Mouse (Mus musculus): Measurements from ENCODE around the gene Fam19a1.

Fam19a1 gene

DNA sequence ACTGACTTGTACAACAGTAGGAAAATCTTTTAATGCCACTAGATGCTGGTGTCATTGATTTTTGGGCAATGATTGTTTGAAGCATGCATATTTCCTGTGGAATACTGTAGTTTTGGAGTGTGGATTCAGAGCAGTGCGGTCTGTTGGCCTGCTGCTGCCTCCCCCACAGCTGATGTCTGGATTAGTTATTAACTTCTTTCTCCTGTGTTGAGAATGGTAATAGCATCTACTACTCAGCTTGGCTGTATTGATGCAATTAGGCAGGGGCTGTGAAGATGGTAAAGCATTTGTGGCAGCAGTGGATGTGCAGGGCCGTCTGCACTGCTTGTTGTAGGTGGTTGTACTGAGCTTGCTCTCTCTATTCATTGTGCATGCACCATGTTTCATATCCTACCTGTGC, 326.5 kb downstream of the Fam19a1 start:
- no peak for DNase-seq

DNA sequence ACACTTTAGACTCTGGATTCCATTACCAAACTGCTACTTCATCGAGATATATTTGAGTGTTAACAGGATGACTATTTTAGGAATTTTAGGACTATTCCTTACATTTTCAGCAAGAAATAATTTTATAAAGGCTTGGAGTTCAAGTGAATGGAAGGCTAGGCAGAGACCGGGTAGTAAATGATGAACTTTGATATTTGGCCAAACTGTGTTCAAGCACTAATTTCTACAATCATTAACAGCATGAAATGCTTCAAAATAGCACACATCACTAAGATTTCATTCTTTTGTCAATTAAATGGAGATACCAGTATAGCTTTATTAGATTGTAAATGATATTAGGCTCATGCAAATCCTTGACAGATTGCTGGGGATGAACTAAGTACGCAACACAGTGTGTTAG, 329.0 kb downstream of the Fam19a1 start:
- no peak for DNase-seq

DNA sequence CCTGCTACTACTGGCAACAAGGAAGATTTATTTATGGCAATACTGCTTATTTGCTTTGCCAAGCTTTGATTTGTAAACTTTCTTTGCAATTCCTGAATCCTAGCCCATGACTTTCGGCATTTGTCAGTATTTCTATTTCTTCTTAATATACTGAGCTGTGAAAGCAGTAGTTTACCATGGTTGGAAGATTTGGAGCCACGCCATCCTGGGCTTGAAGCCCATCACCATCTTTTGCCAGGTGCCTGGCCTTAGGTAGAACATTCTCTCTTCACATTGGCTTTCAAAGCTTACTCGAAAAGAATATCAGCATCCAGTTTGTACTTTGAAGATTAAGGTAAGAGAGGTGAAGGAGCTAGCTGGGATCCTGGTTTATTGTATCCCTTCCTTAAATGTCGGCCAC, 334.5 kb downstream of the Fam19a1 start:
- peak; percentile 85 to 89 for DNase-seq

- DNase-seq: no peak
Measured at GRCm38 (mm10) chr6:96456266-96456665, 343.3 kb downstream of the Fam19a1 start.

- peak; percentile 3 to 7 for DNase-seq
Measured at GRCm38 (mm10) chr6:96457590-96458259, 344.8 kb downstream of the Fam19a1 start.

DNA sequence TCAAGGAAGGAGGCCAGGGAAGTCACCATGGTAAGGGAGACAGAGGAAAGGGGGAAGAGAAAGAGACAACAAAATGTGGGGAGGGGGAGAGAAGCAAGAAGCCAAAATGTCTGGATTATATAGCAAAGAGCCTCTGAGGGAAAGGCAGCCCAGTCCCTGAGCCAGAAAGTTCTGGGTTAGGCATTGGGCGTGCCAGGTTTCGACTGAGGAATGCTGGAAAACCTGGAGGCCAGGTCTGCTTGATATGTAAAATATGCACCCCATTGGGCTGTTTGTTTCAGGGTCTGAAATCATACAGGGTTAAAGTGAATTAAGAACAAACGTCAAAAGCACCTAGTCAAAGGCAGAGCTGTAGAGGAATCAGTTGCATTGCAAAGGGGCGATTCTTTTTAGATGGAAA, 346.1 kb downstream of the Fam19a1 start:
- no peak for DNase-seq

DNA sequence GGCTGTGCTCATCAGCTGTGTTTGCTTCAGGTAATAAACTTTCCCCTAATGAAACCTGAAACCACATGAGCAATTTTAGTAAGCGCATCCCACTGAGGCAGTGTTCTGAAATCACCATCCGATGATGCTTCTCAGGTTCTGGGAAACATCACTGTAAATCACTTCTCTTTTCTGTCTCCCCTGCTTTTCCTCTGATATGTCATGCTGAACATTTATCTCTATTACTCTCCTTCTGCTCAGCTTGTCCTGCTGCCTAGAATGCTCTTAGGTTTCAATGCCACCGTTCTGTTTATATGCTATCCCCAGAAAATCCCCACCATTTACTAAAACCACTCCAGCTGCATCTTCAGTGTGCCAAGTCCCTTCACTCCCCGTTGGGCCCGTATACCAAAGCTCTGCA, 386.5 kb downstream of the Fam19a1 start:
- no peak for DNase-seq

DNA sequence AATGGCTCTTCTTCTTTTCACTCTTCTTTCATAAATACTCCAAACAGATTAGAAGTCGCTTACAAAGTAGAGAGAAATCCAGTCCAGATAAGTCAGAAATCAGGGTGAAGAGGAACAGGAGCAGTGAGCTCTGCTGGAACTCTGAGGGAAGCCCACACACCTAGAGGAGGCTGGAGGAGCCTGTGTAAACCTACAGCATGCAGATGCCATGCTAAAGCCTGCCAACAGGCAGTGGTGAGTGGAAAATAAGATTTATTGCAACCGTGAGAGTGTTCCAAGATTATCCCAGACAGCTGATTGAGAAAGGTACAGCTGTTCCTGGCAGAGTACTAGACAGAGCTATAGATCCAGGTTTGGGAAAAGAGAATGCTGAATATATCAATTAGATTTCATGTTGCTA, 428.6 kb downstream of the Fam19a1 start:
- DNase-seq: no peak

DNA sequence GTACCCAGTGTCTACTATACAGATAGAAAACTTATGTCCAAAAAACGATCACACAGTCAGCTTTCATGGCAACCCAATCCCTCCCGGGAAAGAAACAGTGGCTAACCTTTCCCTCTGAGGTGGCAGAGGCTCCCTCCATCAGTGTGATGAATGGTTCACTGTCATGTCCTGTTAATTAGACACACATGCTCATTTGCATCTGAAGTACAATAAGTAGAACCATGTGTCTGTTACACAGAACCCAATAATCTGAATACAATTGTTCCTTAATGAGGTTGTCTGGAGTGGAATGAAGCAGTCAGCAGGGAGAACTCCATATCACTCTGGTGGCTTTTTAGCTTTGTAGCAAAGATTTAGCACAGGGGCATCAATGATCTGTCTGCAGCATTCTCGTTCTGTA, 431.9 kb downstream of the Fam19a1 start:
- no peak for DNase-seq

- no peak for DNase-seq
Measured at GRCm38 (mm10) chr6:96550431-96550830, 437.5 kb downstream of the Fam19a1 start.

DNA sequence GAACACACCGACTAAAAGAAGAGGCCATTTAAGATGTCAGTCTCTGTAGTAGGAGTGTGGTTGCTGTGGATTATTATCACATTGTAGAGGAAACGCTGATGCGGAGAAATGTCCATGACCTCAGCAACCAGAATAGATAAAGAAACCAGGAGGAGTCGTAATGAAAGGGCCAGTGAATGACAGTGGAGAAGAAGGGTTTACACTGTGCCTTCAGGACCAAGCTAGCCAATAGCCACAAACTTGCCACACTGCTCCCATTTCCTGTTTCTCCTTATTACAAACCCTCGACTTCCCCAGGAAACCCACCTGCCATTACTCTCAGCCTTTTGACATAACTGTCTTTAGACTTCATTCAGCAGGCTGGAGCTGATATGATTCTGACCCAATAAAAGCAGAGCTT, 465.7 kb downstream of the Fam19a1 start:
- DNase-seq: no peak

- no peak for DNase-seq
Measured at GRCm38 (mm10) chr6:96580726-96581125, 467.8 kb downstream of the Fam19a1 start.

DNA sequence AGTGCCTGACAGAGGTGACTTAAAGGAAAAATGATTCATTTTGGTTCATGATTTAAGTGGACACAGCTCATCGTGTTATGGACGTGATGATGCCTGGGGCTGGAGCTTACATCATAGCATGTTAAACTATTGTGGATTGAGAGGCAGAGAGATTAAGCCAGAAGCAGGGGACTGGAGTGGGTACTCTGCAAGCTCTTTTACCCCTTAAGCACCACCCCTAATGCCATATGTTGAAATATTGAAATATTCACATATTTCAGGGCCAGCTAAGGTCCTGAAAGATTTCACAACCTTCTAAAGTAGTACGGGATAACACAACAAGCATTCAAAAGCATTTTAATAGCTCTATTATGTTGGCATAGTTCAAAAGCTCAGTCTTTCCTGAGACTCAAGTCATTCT, 468.2 kb downstream of the Fam19a1 start:
- no peak for DNase-seq

DNA sequence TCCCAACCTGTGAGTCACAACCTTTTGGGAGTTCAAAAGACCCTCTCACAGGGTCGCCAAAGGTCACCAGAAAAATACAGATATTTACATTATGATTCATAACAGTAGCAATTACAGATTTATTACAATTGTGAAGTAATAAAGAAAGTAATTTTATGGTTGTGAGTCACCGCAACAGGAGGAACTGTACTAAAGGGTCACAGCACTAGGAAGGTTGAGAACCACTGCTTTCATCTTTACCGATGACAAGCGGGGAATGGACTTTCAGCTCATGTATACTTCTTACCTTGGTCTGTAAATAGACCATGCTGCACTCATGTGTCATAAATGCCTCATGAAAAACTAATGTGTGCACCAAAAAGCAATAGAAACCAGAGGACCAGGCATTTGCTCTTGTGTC, 474.5 kb downstream of the Fam19a1 start:
- DNase-seq: no peak

- no peak for DNase-seq
Measured at GRCm38 (mm10) chr6:96593031-96593430, 480.1 kb downstream of the Fam19a1 start.

GRCm38 (mm10) chr6:96595201-96595600, 482.2 kb downstream of the Fam19a1 start:
- DNase-seq: no peak

GRCm38 (mm10) chr6:96624196-96624595, 511.2 kb downstream of the Fam19a1 start:
- no peak for DNase-seq

DNA sequence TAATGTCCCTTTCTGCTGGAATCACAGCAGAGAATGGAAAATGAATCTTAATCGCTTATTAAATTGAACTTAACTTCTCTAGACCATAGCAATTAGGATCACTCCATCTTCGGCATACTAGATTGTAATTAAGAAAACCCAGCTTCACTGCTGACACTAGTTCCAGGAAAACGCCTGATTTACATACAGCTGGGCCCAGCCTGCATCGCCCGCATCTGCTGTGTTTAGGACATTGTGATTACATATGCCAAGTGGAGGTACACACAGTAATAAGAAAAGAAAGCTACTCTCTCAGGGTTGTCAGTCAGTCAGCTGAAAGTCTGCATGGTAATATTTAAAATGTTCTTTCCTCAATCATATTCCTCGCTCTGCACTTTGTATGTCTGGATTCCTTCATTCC, 518.6 kb downstream of the Fam19a1 start:
- no peak for DNase-seq

- DNase-seq: peak in 1 of 2 experiments; percentile 1
Measured at GRCm38 (mm10) chr6:96632243-96632642, 519.3 kb downstream of the Fam19a1 start.

DNA sequence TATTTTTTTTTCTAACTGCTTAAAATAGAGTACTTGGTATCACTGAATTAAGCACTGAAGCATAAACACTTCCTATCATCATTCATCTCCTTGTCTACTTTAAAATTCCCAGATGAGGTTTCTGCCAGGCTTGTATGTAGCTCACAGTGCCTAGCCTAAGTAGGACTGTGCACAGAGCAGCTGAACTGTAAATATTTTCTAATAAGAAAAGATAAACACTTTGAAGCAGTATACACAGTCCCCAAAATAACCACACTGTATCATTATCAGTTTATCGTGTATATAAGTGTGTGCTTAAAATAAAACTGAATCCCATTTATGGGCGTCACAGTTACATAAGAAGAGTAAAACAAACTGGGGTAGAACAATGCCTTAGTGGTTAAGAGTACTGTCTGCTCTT, 522.7 kb downstream of the Fam19a1 start:
- DNase-seq: no peak

DNA sequence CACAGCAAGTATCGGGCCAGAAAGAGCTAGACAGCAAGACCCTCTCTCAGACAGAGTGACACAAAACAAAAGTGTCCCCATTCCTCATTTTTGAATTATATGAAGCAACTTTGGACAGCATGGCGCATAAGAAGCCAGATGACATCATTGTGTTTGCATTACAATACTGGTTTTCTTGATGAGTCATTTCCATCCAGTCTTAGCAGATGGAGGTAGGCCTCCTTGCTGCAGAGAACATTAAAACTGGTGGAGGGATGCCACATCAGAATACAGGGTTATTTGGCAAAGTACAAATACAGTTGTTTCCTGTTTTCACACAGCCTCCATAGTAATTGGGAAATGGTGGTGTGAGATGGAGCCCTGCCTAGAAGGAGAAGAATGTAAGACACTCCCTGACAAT, 535.8 kb downstream of the Fam19a1 start:
- no peak for DNase-seq

DNA sequence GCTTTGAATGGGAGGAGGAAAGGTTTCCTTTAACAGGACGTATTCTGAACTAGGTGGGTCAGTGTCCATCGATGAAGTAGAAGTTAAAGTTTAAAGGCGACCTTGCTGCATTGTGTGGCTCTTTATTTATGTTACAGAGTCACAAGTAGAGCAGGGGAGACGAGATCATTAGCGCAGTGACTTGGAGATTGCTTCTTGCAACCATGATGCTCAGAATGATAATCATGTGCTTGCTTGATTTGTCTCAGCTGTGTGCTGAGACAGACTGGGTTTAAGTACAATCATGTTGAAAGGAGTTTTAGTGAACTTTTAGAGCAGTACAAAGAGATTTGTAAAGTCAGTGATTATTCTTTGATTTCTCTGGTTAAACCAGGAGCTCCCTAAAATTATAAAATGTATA, 536.3 kb downstream of the Fam19a1 start:
- DNase-seq: no peak

DNA sequence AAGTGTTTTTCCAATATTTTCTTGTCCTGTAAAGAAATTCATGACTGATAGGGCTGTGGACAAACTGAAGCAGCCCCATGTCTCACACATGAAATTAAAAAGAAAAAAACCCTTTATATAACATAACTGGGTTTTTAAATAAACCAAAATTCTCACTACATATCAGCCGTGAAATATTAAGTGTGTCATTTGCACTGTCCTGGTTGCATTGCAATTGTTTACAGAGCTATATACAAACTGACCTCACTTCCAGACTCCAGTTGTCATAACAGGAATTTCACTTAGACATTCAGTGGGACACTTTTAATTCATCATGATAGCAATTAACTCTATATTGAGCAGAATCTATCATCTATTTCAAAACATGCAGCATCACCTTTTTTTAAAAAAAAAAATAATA, 553.4 kb downstream of the Fam19a1 start:
- DNase-seq: no peak

DNA sequence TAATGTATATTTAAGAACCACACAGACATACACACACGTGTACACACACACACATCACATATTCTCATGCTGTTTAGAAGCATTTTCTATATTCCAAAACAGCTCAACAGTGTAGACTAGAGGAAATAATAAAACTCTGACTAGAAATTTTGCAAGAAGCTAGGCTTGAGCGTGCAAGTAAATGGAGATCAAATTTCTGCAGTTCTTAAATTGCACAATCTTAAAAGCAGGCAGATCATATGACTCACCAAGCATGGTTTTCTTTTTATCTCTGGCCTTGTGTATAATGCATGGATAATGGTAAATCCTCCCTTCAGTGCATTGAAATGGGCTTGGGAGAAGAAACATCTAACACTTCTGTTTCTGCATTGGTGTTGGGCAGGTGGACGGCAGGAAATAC, 564.9 kb downstream of the Fam19a1 start:
- DNase-seq: no peak

Data from cerebellum, postnatal 14 days (tissue).